Mouse (Mus musculus) spleen, postnatal 14 days (tissue): ENCODE data around the gene Gpr18.
"Not testable (repeated sequence)": the region's sequence is repeated elsewhere in the genome, so short reads cannot be mapped to it uniquely, and the experiment has no call there.

Source experiments
- DNase-seq, 2 experiments: peaks; one replicate each; pipeline ENCODE4 v3.0.0; 2021 to 2022; ENCODE audit warnings: low spot score in 2 of 2

The Gpr18 gene

GRCm38 (mm10) chr14:121893747-121894146, 21.8 kb downstream of the Gpr18 start:
- DNase-seq, result no peak

GRCm38 (mm10) chr14:121884150-121884797, 31.3 kb downstream of the Gpr18 start:
- DNase-seq, result no peak

GRCm38 (mm10) chr14:121881211-121881610, 34.4 kb downstream of the Gpr18 start:
- DNase-seq, result no peak

GRCm38 (mm10) chr14:121879266-121879840, 36.2 kb downstream of the Gpr18 start:
- DNase-seq, result no peak

GRCm38 (mm10) chr14:121878859-121879206, 36.7 kb downstream of the Gpr18 start:
- peak in 1 of 2 experiments; percentile 33 for DNase-seq

- peak; percentile 94 to 96 for DNase-seq
Observed at GRCm38 (mm10) chr14:121878176-121878858, 37.3 kb downstream of the Gpr18 start, which contains the start of gene Ubac2. TSS of gene Ubac2 (plus strand) at chr14:121878620.

GRCm38 (mm10) chr14:121877640-121878039, 37.9 kb downstream of the Gpr18 start:
- no peak for DNase-seq

- no peak for DNase-seq
Observed at GRCm38 (mm10) chr14:121876860-121877259, 38.7 kb downstream of the Gpr18 start.

- not testable (repeated sequence) for DNase-seq
Observed at GRCm38 (mm10) chr14:121876190-121876589, 39.4 kb downstream of the Gpr18 start.

- no peak for DNase-seq
Observed at GRCm38 (mm10) chr14:121873646-121874045, 41.9 kb downstream of the Gpr18 start.

- DNase-seq, result no peak
Observed at GRCm38 (mm10) chr14:121873172-121873571, 42.4 kb downstream of the Gpr18 start.

GRCm38 (mm10) chr14:121872760-121873159, 42.8 kb downstream of the Gpr18 start:
- DNase-seq, result no peak

GRCm38 (mm10) chr14:121869111-121869510, 46.5 kb downstream of the Gpr18 start:
- DNase-seq, result no peak

GRCm38 (mm10) chr14:121866574-121866973, 49.0 kb downstream of the Gpr18 start:
- no peak for DNase-seq

- DNase-seq, result peak; percentile 31 to 75
Observed at GRCm38 (mm10) chr14:121865162-121865561, 50.4 kb downstream of the Gpr18 start.
